Mouse (Mus musculus) MEL (cell line): ENCODE results near the gene Ppp1r14d. TPM values are rescaled to one million over a fixed set of nuclear protein-coding genes. Genes with fewer than 3 reads are reported as not detected.

ENCODE experiments used
- DNase-seq: peaks from one replicate; pipeline ENCODE4 v3.0.0; 2011; ENCODE audit warnings: low read depth, low spot score
- H3K27ac ChIP-seq: 2 replicates; pipeline ENCODE4 v1.5.1; 2012; ENCODE audit warnings: low read depth, mild to moderate bottlenecking, control low read depth, low read length, moderate library complexity; ENCODE audit not compliant: control insufficient read depth
- H3K27me3 ChIP-seq, 2 experiments: fragments of 150-350 bp in 1 of 2; sonication (generic) in 1 of 2; 2 replicates each; pipeline ENCODE4 v1.6.1; 2012; ENCODE audit warnings: low read length in 2 of 2, mild to moderate bottlenecking in 2 of 2, improper control_type of control experiment in 1 of 2, moderate library complexity in 1 of 2; ENCODE audit not compliant: insufficient read depth in 2 of 2, control insufficient read depth in 1 of 2
- H3K36me3 ChIP-seq, 2 experiments: 2 replicates each; pipeline ENCODE4 v1.6.1; 2012 to 2014; ENCODE audit warnings: low read length in 2 of 2, improper control_type of control experiment in 1 of 2, inconsistent platforms in 1 of 2, mild to moderate bottlenecking in 1 of 2; ENCODE audit not compliant: insufficient read depth in 2 of 2, control insufficient read depth in 1 of 2
- H3K4me1 ChIP-seq, 2 experiments: fragments of 150-350 bp in 1 of 2; sonication (generic) in 1 of 2; 2 replicates each; pipeline ENCODE4 v1.6.1; 2012; ENCODE audit warnings: low read length in 2 of 2, improper control_type of control experiment in 1 of 2, mild to moderate bottlenecking in 1 of 2; ENCODE audit not compliant: insufficient read depth in 2 of 2, control insufficient read depth in 1 of 2
- H3K4me3 ChIP-seq, 2 experiments: fragments of 150-350 bp in 1 of 2; sonication (generic) in 1 of 2; 2 replicates each; pipeline ENCODE4 v1.5.1; 2012; ENCODE audit warnings: low read depth in 2 of 2, low read length in 2 of 2, mild to moderate bottlenecking in 2 of 2, moderate library complexity in 2 of 2, control low read depth in 1 of 2, improper control_type of control experiment in 1 of 2; ENCODE audit not compliant: control insufficient read depth in 1 of 2, insufficient read depth in 1 of 2
- H3K79me2 ChIP-seq: 2 replicates; pipeline ENCODE4 v1.6.1; 2012; ENCODE audit warnings: mild to moderate bottlenecking, low read length, moderate library complexity; ENCODE audit not compliant: control insufficient read depth, poor library complexity, insufficient read depth
- H3K9ac ChIP-seq: 2 replicates; pipeline ENCODE4 v1.6.1; 2012; ENCODE audit warnings: low read depth, mild to moderate bottlenecking, control low read depth, low read length, moderate library complexity; ENCODE audit not compliant: control insufficient read depth, poor library complexity, severe bottlenecking
- H3K9me3 ChIP-seq: fragments of 150-350 bp; sonication (generic); replicated peaks from 2 replicates; pipeline ENCODE4 v1.6.1; 2012; ENCODE audit warnings: mild to moderate bottlenecking, low read length, improper control_type of control experiment, moderate library complexity; ENCODE audit not compliant: insufficient read depth
- BHLHE40 ChIP-seq: IDR thresholded peaks from 2 replicates; pipeline ENCODE4 v1.6.1; 2012; ENCODE audit warnings: low read depth, mild to moderate bottlenecking, inconsistent platforms, low read length, improper control_type of control experiment, borderline replicate concordance
- CHD2 ChIP-seq: IDR thresholded peaks from 2 replicates; pipeline ENCODE4 v1.6.1; 2011; ENCODE audit warnings: low read length, improper control_type of control experiment
- E2F4 ChIP-seq: IDR thresholded peaks from 2 replicates; pipeline ENCODE4 v1.6.1; 2011; ENCODE audit warnings: low read depth, low read length, improper control_type of control experiment, borderline replicate concordance
- ELF1 ChIP-seq: IDR thresholded peaks from 2 replicates; pipeline ENCODE4 v1.6.1; 2014; ENCODE audit warnings: low read depth, mild to moderate bottlenecking, inconsistent platforms, low read length, improper control_type of control experiment, moderate library complexity
- GABPA ChIP-seq: IDR thresholded peaks from 2 replicates; pipeline ENCODE4 v1.6.1; 2012; ENCODE audit warnings: low read depth, mild to moderate bottlenecking, inconsistent platforms, low read length, improper control_type of control experiment, moderate library complexity
- KAT2A ChIP-seq: conservative IDR thresholded peaks from 2 replicates; pipeline ENCODE4 v1.6.1; 2012; ENCODE audit warnings: low read depth, low read length, improper control_type of control experiment, inconsistent platforms
- MAFK ChIP-seq: IDR thresholded peaks from 2 replicates; pipeline ENCODE4 v1.6.1; 2011; ENCODE audit warnings: low read depth, mild to moderate bottlenecking, low read length, improper control_type of control experiment, borderline replicate concordance
- MAX ChIP-seq: IDR thresholded peaks from 2 replicates; pipeline ENCODE4 v1.6.1; 2011; ENCODE audit warnings: low read length, improper control_type of control experiment
- MAZ ChIP-seq: IDR thresholded peaks from 2 replicates; pipeline ENCODE4 v1.6.1; 2012; ENCODE audit warnings: low read depth, mild to moderate bottlenecking, inconsistent platforms, low read length, improper control_type of control experiment
- NELFE ChIP-seq: IDR thresholded peaks from 2 replicates; pipeline ENCODE4 v1.6.1; 2011; ENCODE audit warnings: low read depth, low read length, improper control_type of control experiment
- NRF1 ChIP-seq: IDR thresholded peaks from 2 replicates; pipeline ENCODE4 v1.6.1; 2014; ENCODE audit warnings: low read depth, mild to moderate bottlenecking, inconsistent platforms, low read length, improper control_type of control experiment, moderate library complexity; ENCODE audit not compliant: poor library complexity, insufficient read depth, severe bottlenecking
- POLR2AphosphoS2 ChIP-seq: IDR thresholded peaks from 2 replicates; pipeline ENCODE4 v1.6.1; 2011; ENCODE audit warnings: low read length, improper control_type of control experiment
- POLR2AphosphoS5 ChIP-seq: IDR thresholded peaks from 2 replicates; pipeline ENCODE4 v1.6.1; 2012; ENCODE audit warnings: low read depth, borderline replicate concordance, mild to moderate bottlenecking, inconsistent platforms, low read length, moderate library complexity, mixed read lengths
- RAD21 ChIP-seq: IDR thresholded peaks from 2 replicates; pipeline ENCODE4 v1.6.1; 2011; ENCODE audit warnings: mild to moderate bottlenecking, low read depth, low read length, improper control_type of control experiment
- RCOR1 ChIP-seq: IDR thresholded peaks from 2 replicates; pipeline ENCODE4 v1.6.1; 2012; ENCODE audit warnings: low read depth, mild to moderate bottlenecking, inconsistent platforms, low read length, improper control_type of control experiment
- SIN3A ChIP-seq: IDR thresholded peaks from 2 replicates; pipeline ENCODE4 v1.6.1; 2012; ENCODE audit warnings: low read length, improper control_type of control experiment, inconsistent platforms
- SMC3 ChIP-seq: IDR thresholded peaks from 2 replicates; pipeline ENCODE4 v1.6.1; 2011; ENCODE audit warnings: low read depth, low read length, improper control_type of control experiment
- TAL1 ChIP-seq: IDR thresholded peaks from 2 replicates; pipeline ENCODE4 v1.6.1; 2012; ENCODE audit warnings: mild to moderate bottlenecking, inconsistent platforms, low read length, moderate library complexity, mixed read lengths
- TBP ChIP-seq: IDR thresholded peaks from 2 replicates; pipeline ENCODE4 v1.8.0; 2011; ENCODE audit warnings: low read depth, low read length, improper control_type of control experiment
- TCF12 ChIP-seq: IDR thresholded peaks from 2 replicates; pipeline ENCODE4 v1.6.1; 2014; ENCODE audit warnings: low read depth, mild to moderate bottlenecking, inconsistent platforms, low read length, improper control_type of control experiment, moderate library complexity
- USF1 ChIP-seq: IDR thresholded peaks from 2 replicates; pipeline ENCODE4 v1.6.1; 2014; ENCODE audit warnings: low read depth, mild to moderate bottlenecking, inconsistent platforms, low read length, improper control_type of control experiment, moderate library complexity
- USF2 ChIP-seq, 2 experiments: IDR thresholded peaks; 2 replicates each; pipeline ENCODE4 v1.6.1; 2011 to 2012; ENCODE audit warnings: improper control_type of control experiment in 2 of 2, low read length in 2 of 2, borderline replicate concordance in 1 of 2, inconsistent platforms in 1 of 2, low read depth in 1 of 2, mild to moderate bottlenecking in 1 of 2; ENCODE audit not compliant: insufficient read depth in 1 of 2
- ZC3H11A ChIP-seq: IDR thresholded peaks from 2 replicates; pipeline ENCODE4 v1.6.1; 2012; ENCODE audit warnings: low read depth, mild to moderate bottlenecking, inconsistent platforms, low read length, improper control_type of control experiment
- ZMIZ1 ChIP-seq: IDR thresholded peaks from 2 replicates; pipeline ENCODE4 v1.6.1; 2012; ENCODE audit warnings: low read depth, mild to moderate bottlenecking, inconsistent platforms, low read length, improper control_type of control experiment, moderate library complexity
- ZNF384 ChIP-seq: IDR thresholded peaks from 2 replicates; pipeline ENCODE4 v1.6.1; 2012; ENCODE audit warnings: low read depth, mild to moderate bottlenecking, inconsistent platforms, low read length, improper control_type of control experiment
- polyA plus RNA-seq, 2 experiments: library from polyadenylated mRNA; stranded (reverse) in 1 of 2; unstranded in 1 of 2; fragments of >175 nt in 1 of 2; fragments of >200 nt in 1 of 2; gene quantifications; 2 replicates each; pipeline versions ENCODE4 v1.2.1 to v1.2.4; 2012; ENCODE audit warnings: low replicate concordance in 2 of 2, low read depth in 1 of 2; ENCODE audit not compliant: insufficient read length in 2 of 2, insufficient read depth in 1 of 2, missing spikeins in 1 of 2
- total RNA-seq: library from RNA; depleted of rRNA; stranded (reverse); fragments of 300-350 nt; gene quantifications from 2 replicates; pipeline ENCODE4 v1.2.3, GENCODE M21; 2012

Gene Ppp1r14d
- total and polyA plus RNA-seq, 3 experiments, result not detected

DNA sequence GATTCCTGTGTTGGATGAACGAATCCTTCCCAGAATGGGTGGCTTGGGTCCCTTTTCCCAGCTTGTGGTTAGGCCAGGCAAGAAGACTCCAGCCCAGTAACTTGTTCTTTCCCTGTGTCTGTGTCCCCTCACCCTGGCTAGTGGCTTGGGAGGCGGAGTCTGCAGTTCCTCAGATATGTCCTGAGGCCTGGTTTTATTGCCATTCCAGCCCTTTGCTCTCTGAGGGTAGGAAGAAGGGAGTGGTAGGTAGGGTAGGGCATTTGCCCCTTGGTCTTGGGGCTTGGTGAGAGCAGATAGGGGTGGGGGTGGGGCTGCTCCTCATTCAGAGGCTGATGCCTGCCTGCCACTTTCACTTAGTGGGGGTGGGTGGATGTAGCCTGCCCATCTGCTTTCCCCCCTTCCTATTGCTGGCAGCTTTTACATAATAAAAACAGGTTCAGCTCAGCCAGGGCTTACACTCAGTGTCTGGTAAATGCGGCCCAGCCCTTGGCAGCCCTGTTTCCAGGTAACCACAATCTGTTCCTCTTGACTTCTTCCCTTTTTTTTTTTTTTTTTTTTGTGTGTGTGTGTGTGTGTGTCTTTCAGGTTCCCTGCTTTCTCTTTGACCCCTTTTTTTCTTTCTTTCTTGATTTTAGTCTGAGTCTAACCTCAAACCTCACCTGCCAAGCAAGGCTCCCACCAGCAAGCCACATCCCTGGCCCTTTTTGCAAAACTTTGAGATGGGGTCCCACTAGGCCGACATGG is 10.5 kb upstream of the Ppp1r14d start:
- TF ChIP-seq GABPA (no peak), TBP (peak; percentile 49; the same call in 1 of the 2 replicates), BHLHE40 (no peak), USF2 (IDR thresholded peaks at IDR 0.05; ENCODE audit: borderline replicate concordance in 1 of 2, insufficient read depth in 1 of 2, low read depth in 1 of 2, low read length in 2 of 2) (no peak), ZNF384 (peak; percentile 90), SMC3 (no peak), POLR2AphosphoS5 (no peak), RCOR1 (0 out of 2 replicates have a peak, but pooled peaks have one; percentile 7), TCF12 (no peak)
- TF ChIP-seq, all 39 proteins: peak for 3
- Histone ChIP-seq H3K9me3 (no peaks in the 10 kb centered on the region), H3K27me3 (peaks cover 0 to 2% of the 10 kb centered on the region in 2 experiments; a peak in 1 of 4 replicates), H3K36me3 (peaks cover 0 to 8% of the 10 kb centered on the region in 2 experiments; a peak in 2 of 4 replicates), H3K9ac (no peak overlapping the region), H3K4me1 (peaks cover 3 to 18% of the 10 kb centered on the region in 2 experiments; a peak in 3 of 4 replicates), H3K79me2 (no peaks in the 10 kb centered on the region), H3K27ac (no peak overlapping the region), H3K4me3 (no peak overlapping the region)
- DNase-seq, result peak; percentile 53

DNA sequence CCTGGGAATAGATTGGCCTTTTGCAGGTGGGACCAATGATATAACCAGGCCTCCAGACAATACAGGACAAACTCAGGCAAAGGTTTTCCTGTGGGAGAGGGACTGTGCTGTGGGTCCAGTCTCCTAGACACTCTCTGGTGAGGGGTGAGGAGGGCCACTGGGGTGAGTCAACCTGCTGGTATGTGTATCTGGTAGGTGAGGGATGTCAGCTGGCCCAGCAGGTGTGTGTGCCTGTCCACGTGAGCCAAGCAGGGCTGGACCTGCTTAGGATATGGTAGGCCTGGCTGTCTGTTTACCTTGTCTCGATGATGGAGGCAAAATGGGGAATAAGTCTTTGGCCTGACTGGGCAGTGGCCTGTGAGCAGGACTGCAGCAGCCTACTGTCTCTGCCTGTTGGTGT is 9.0 kb upstream of the Ppp1r14d start:
- TF ChIP-seq SIN3A, result no peak
- TF ChIP-seq ELF1, result no peak
- TF ChIP-seq POLR2AphosphoS2, result no peak
- no peak for TF ChIP-seq USF1
- TF ChIP-seq MAFK, result no peak
- TF ChIP-seq ZC3H11A, result no peak
- TF ChIP-seq MAX, result no peak
- no peak for TF ChIP-seq NELFE
- TF ChIP-seq SMC3, result no peak
- no peak for TF ChIP-seq ZMIZ1
- no peak for TF ChIP-seq CHD2
- TF ChIP-seq GABPA, result no peak
- no peak for TF ChIP-seq NRF1
- TF ChIP-seq BHLHE40, result no peak
- TF ChIP-seq TAL1, result no peak
- no peak for TF ChIP-seq E2F4
- no peak for TF ChIP-seq MAZ
- TF ChIP-seq RCOR1, result no peak
- TF ChIP-seq RAD21, result no peak
- TF ChIP-seq KAT2A, result no peak
- no peaks in the 10 kb centered on the region for H3K79me2 ChIP-seq
- no peak for DNase-seq
- H3K4me3 ChIP-seq, result no peak overlapping the region
- no peak overlapping the region for H3K27ac ChIP-seq
- peaks cover 0 to 8% of the 10 kb centered on the region in 2 experiments; a peak in 2 of 4 replicates for H3K36me3 ChIP-seq
- peaks cover 0 to 2% of the 10 kb centered on the region in 2 experiments; a peak in 1 of 4 replicates for H3K27me3 ChIP-seq
- peaks cover 3 to 18% of the 10 kb centered on the region in 2 experiments; a peak in 3 of 4 replicates for H3K4me1 ChIP-seq
- H3K9me3 ChIP-seq, result no peaks in the 10 kb centered on the region
- H3K9ac ChIP-seq, result no peak overlapping the region
